Mouse (Mus musculus) liver, embryonic 14.5 days (tissue): ENCODE measurements around the gene Ugt1a8. TPM values are rescaled to one million over a fixed set of nuclear protein-coding genes. Genes with fewer than 3 reads are reported as not detected.
"Not testable (repeated sequence)": the region's sequence is repeated elsewhere in the genome, so short reads cannot be mapped to it uniquely, and the experiment has no call there.

Source experiments
- ATAC-seq: fragments of 200-750 bp; cut with Nextera tagmentation; 2 replicates; pipeline ENCODE4 v1.8.0; 2017; ENCODE audit warnings: moderate number of reproducible peaks, mild to moderate bottlenecking, moderate library complexity; ENCODE audit not compliant: insufficient read depth
- DNase-seq, 3 experiments: peaks; one replicate each; pipeline ENCODE4 v3.0.0-alpha.2; 2012 to 2013; ENCODE audit warnings: low read depth in 3 of 3, low spot score in 3 of 3
- H3K27ac ChIP-seq: fragments of 300-500 bp; sonication (generic); 2 replicates; pipeline ENCODE4 v1.5.1; 2014; ENCODE audit warnings: moderate library complexity, mild to moderate bottlenecking, control low read depth, inconsistent platforms
- H3K27me3 ChIP-seq: fragments of 300-500 bp; sonication (generic); 2 replicates; pipeline ENCODE4 v1.6.1; 2014; ENCODE audit warnings: mild to moderate bottlenecking, low read length, moderate library complexity; ENCODE audit not compliant: control insufficient read depth, insufficient read depth
- H3K36me3 ChIP-seq: fragments of 300-500 bp; sonication (generic); replicated peaks from 2 replicates; pipeline ENCODE4 v1.6.1; 2014; ENCODE audit warnings: low read depth; ENCODE audit not compliant: control insufficient read depth, insufficient read depth
- H3K4me1 ChIP-seq, 2 experiments: fragments of 200-500 bp in 1 of 2; fragments of 300-500 bp in 1 of 2; sonication (generic) in 1 of 2; replicated peaks; 2 replicates each; pipeline ENCODE4 v1.6.1; 2012 to 2014; ENCODE audit warnings: antibody characterized with exemption in 1 of 2, inconsistent platforms in 1 of 2, low read length in 1 of 2; ENCODE audit not compliant: control insufficient read depth in 2 of 2, insufficient read depth in 2 of 2
- H3K4me2 ChIP-seq: fragments of 300-500 bp; sonication (generic); 2 replicates; pipeline ENCODE4 v1.6.1; 2014; ENCODE audit warnings: low read depth, mild to moderate bottlenecking, control low read depth, moderate library complexity
- H3K4me3 ChIP-seq, 2 experiments: fragments of 200-500 bp in 1 of 2; fragments of 300-500 bp in 1 of 2; sonication (generic) in 1 of 2; 2 replicates each; pipeline ENCODE4 v1.5.1; 2012 to 2014; ENCODE audit warnings: low read depth in 2 of 2, low read length in 2 of 2, mild to moderate bottlenecking in 2 of 2, control low read depth in 1 of 2, inconsistent platforms in 1 of 2, moderate library complexity in 1 of 2; ENCODE audit not compliant: insufficient read depth in 1 of 2
- H3K9ac ChIP-seq: fragments of 300-500 bp; sonication (generic); replicated peaks from 2 replicates; pipeline ENCODE4 v1.6.1; 2014; ENCODE audit warnings: mild to moderate bottlenecking, control low read depth, moderate library complexity
- H3K9me3 ChIP-seq: fragments of 300-500 bp; sonication (generic); 2 replicates; pipeline ENCODE4 v1.6.1; 2016; ENCODE audit warnings: low read length, mixed read lengths; ENCODE audit not compliant: control insufficient read depth
- CTCF ChIP-seq: IDR thresholded peaks from 2 replicates; pipeline ENCODE4 v1.5.1; 2016; ENCODE audit warnings: antibody characterized with exemption, low read depth, control low read depth
- EP300 ChIP-seq: IDR thresholded peaks from 2 replicates; pipeline ENCODE4 v1.6.1; 2016; ENCODE audit warnings: antibody characterized with exemption, low read depth
- WGBS: fragments of 180-500 bp; shearing (Covaris S2); extraction: QIAGEN DNeasy Blood & Tissue Kit; methylation state at CpG from one replicate; pipeline ENCODE4 v1.1.7; 2014; ENCODE audit not compliant: insufficient replicate concordance; 5-methylcytosine and 5-hydroxymethylcytosine counted together
- polyA plus RNA-seq, 2 experiments: library from polyadenylated mRNA; depleted of rRNA in 1 of 2; stranded (reverse) in 1 of 2; unstranded in 1 of 2; fragments of >200 nt; fragmentation: Nextera tagmentation in 1 of 2; extraction: Ambion mirVana in 1 of 2; gene quantifications; 2 replicates each; pipeline versions ENCODE4 v1.2.1 to v1.2.3; 2012 to 2014

The Ugt1a8 gene
- polyA plus RNA-seq, 2 experiments: not detected

- no peaks in the 10 kb centered on the region for H3K27me3 ChIP-seq
- ATAC-seq (no peak), DNase-seq (no peak)
- H3K36me3 ChIP-seq: no peaks in the 10 kb centered on the region
- H3K4me1 ChIP-seq: no peaks in the 10 kb centered on the region
- WGBS: 29% methylated on average over 2 of the region's 2 CpGs
- TF ChIP-seq EP300 (no peak), CTCF (no peak)
- no peak overlapping the region for H3K4me3 ChIP-seq
- peaks cover 2% of the 10 kb centered on the region for H3K9me3 ChIP-seq
- H3K9ac ChIP-seq: no peak overlapping the region
- no peak overlapping the region for H3K27ac ChIP-seq
- H3K4me2 ChIP-seq: no peak overlapping the region
Measured at GRCm38 (mm10) chr1:88222216-88222615, 134.6 kb downstream of the Ugt1a8 start.

- not testable (repeated sequence) for H3K36me3 ChIP-seq, H3K9ac ChIP-seq, H3K4me1 ChIP-seq, H3K4me3 ChIP-seq, DNase-seq, H3K27ac ChIP-seq, H3K4me2 ChIP-seq, ATAC-seq, H3K9me3 ChIP-seq, H3K27me3 ChIP-seq
Measured at GRCm38 (mm10) chr1:88223011-88223515, 135.4 kb downstream of the Ugt1a8 start.

- DNase-seq (no peak), ATAC-seq (no peak)
- Histone ChIP-seq H3K9ac (no peak overlapping the region), H3K27me3 (no peaks in the 10 kb centered on the region), H3K4me3 (no peak overlapping the region), H3K9me3 (peaks cover 2% of the 10 kb centered on the region), H3K27ac (no peak overlapping the region), H3K36me3 (no peaks in the 10 kb centered on the region), H3K4me1 (no peaks in the 10 kb centered on the region), H3K4me2 (no peak overlapping the region)
- TF ChIP-seq EP300 (no peak), CTCF (no peak)
- 21% methylated on average over 1 of the region's 1 CpGs for WGBS
Measured at GRCm38 (mm10) chr1:88223591-88223990, 136.0 kb downstream of the Ugt1a8 start.

- no peak overlapping the region for H3K9ac ChIP-seq
- DNase-seq: no peak
- no peak overlapping the region for H3K27ac ChIP-seq
- TF ChIP-seq CTCF (no peak), EP300 (no peak)
- H3K9me3 ChIP-seq: peaks cover 2% of the 10 kb centered on the region
- H3K27me3 ChIP-seq: no peaks in the 10 kb centered on the region
- H3K4me2 ChIP-seq: no peak overlapping the region
- 43% methylated on average over 2 of the region's 2 CpGs for WGBS
- no peaks in the 10 kb centered on the region for H3K4me1 ChIP-seq
- no peaks in the 10 kb centered on the region for H3K36me3 ChIP-seq
- ATAC-seq: no peak
- H3K4me3 ChIP-seq: no peak overlapping the region
Measured at GRCm38 (mm10) chr1:88224029-88224776, 136.6 kb downstream of the Ugt1a8 start.

- H3K4me3 ChIP-seq, ATAC-seq, H3K9me3 ChIP-seq, H3K27ac ChIP-seq, H3K9ac ChIP-seq, H3K36me3 ChIP-seq, H3K4me1 ChIP-seq, DNase-seq, H3K27me3 ChIP-seq, H3K4me2 ChIP-seq: not testable (repeated sequence)
- 27% methylated on average over 2 of the region's 2 CpGs for WGBS
Measured at GRCm38 (mm10) chr1:88225301-88225700, 137.7 kb downstream of the Ugt1a8 start.
